Mouse (Mus musculus): ENCODE results near the gene Gpx4.

Gpx4 gene

GRCm38 (mm10) chr10:80047041-80047565 is at the start of gene Gpx4:
Gene Gpx4 (plus strand): TSS chr10:80047166.
- DNase-seq (ENCODE audit: low read depth), result no peak

- DNase-seq (ENCODE audit: low read depth), result no peak
These were observed 49.1 kb upstream of the Gpx4 start for GRCm38 (mm10) chr10:79997819-79998218.

- DNase-seq (ENCODE audit: low read depth), result no peak
These were observed 45.0 kb upstream of the Gpx4 start for GRCm38 (mm10) chr10:80001945-80002344.

- no peak for DNase-seq (ENCODE audit: low read depth)
These were observed 44.1 kb upstream of the Gpx4 start for GRCm38 (mm10) chr10:80002829-80003228.

- DNase-seq (ENCODE audit: low read depth), result no peak
These were observed 43.4 kb upstream of the Gpx4 start for GRCm38 (mm10) chr10:80003374-80004232.

- no peak for DNase-seq (ENCODE audit: low read depth)
These were observed 42.7 kb upstream of the Gpx4 start for GRCm38 (mm10) chr10:80004233-80004705.

- no peak for DNase-seq (ENCODE audit: low read depth)
These were observed 35.2 kb upstream of the Gpx4 start for GRCm38 (mm10) chr10:80011740-80012139.

GRCm38 (mm10) chr10:80013609-80014008 is 33.4 kb upstream of the Gpx4 start:
- no peak for DNase-seq (ENCODE audit: low read depth)

- DNase-seq (ENCODE audit: low read depth), result peak; percentile 60
These were observed 32.3 kb upstream of the Gpx4 start for GRCm38 (mm10) chr10:80014484-80015290.

- DNase-seq (ENCODE audit: low read depth), result no peak
These were observed 31.4 kb upstream of the Gpx4 start for GRCm38 (mm10) chr10:80015583-80015982.

- peak; percentile 96 for DNase-seq (ENCODE audit: low read depth)
These were observed 30.5 kb upstream of the Gpx4 start, which contains the start of gene Arhgap45 for GRCm38 (mm10) chr10:80016511-80016910. Gene Arhgap45 (plus strand): TSS chr10:80016653.

GRCm38 (mm10) chr10:80016931-80017330 is 30.0 kb upstream of the Gpx4 start:
- peak; percentile 76 for DNase-seq (ENCODE audit: low read depth)

GRCm38 (mm10) chr10:80017361-80017760 is 29.6 kb upstream of the Gpx4 start:
- DNase-seq (ENCODE audit: low read depth), result peak; percentile 94

- no peak for DNase-seq (ENCODE audit: low read depth)
These were observed 29.2 kb upstream of the Gpx4 start for GRCm38 (mm10) chr10:80017771-80018170.

- DNase-seq (ENCODE audit: low read depth), result peak; percentile 60
These were observed 28.1 kb upstream of the Gpx4 start for GRCm38 (mm10) chr10:80018739-80019297.

GRCm38 (mm10) chr10:80019471-80020131 is 27.4 kb upstream of the Gpx4 start:
- no peak for DNase-seq (ENCODE audit: low read depth)

- DNase-seq (ENCODE audit: low read depth), result no peak
These were observed 26.8 kb upstream of the Gpx4 start for GRCm38 (mm10) chr10:80020191-80020590.

GRCm38 (mm10) chr10:80020603-80021319 is 26.2 kb upstream of the Gpx4 start:
- peak; percentile 37 for DNase-seq (ENCODE audit: low read depth)

- no peak for DNase-seq (ENCODE audit: low read depth)
These were observed 25.7 kb upstream of the Gpx4 start for GRCm38 (mm10) chr10:80021320-80021641.

- DNase-seq (ENCODE audit: low read depth), result no peak
These were observed 24.8 kb upstream of the Gpx4 start for GRCm38 (mm10) chr10:80022164-80022563.

- DNase-seq (ENCODE audit: low read depth), result no peak
These were observed 24.2 kb upstream of the Gpx4 start for GRCm38 (mm10) chr10:80022806-80023205.

Data from 416B (cell line).